Mouse (Mus musculus) ovary, adult 2 months (tissue): ENCODE results near the gene Ly6g6c. TPM values are rescaled to one million over a fixed set of nuclear protein-coding genes. Genes with fewer than 3 reads are reported as not detected.

Source experiments
- polyA plus RNA-seq: library from polyadenylated mRNA; depleted of rRNA; stranded (reverse); fragments of >200 nt; gene quantifications from 2 replicates; pipeline ENCODE4 v1.2.3, GENCODE M21; 2012; rRNA removed

Ly6g6c gene
- not detected in 2 replicates for polyA plus RNA-seq

GRCm38 (mm10) chr17:35064951-35065947 is at the start of gene Ly6g6c:
Ly6g6c (plus strand) TSS chr17:35065388.

GRCm38 (mm10) chr17:35016376-35016775 is 48.8 kb upstream of the Ly6g6c start, which contains the start of gene Vwa7:
Vwa7 (plus strand) TSS chr17:35016579.

GRCm38 (mm10) chr17:35027277-35028068 is 37.7 kb upstream of the Ly6g6c start, which contains the start of gene Sapcd1:
Sapcd1 (minus strand) TSS chr17:35028016.

GRCm38 (mm10) chr17:35046681-35047455 is 18.3 kb upstream of the Ly6g6c start, which contains the start of gene Msh5:
Msh5 (minus strand) TSS chr17:35046745.

GRCm38 (mm10) chr17:35049561-35050016 is 15.6 kb upstream of the Ly6g6c start, which contains the start of gene Clic1:
Clic1 (plus strand) TSS chr17:35049966.

GRCm38 (mm10) chr17:35058911-35059892 is 6.0 kb upstream of the Ly6g6c start, which contains the start of gene Ddah2:
Ddah2 (plus strand) TSS chr17:35059035.

GRCm38 (mm10) chr17:35066084-35066483 is 896 bp downstream of the Ly6g6c start, which contains the start of gene Mpig6b:
Mpig6b (minus strand) TSS chr17:35066184.

GRCm38 (mm10) chr17:35076507-35077176 is 11.5 kb downstream of the Ly6g6c start, which contains the start of gene Ly6g6e:
Ly6g6e (plus strand) TSS chr17:35076902.

GRCm38 (mm10) chr17:35077786-35078233 is 12.6 kb downstream of the Ly6g6c start, which contains the start of gene Ly6g6d:
Ly6g6d (minus strand) TSS chr17:35078065.

GRCm38 (mm10) chr17:35085208-35085865 is 20.1 kb downstream of the Ly6g6c start, which contains the start of gene Ly6g6f:
Ly6g6f (minus strand) TSS chr17:35085610.

GRCm38 (mm10) chr17:35088825-35089644 is 23.8 kb downstream of the Ly6g6c start, which contains the start of gene Abhd16a:
Abhd16a (plus strand) TSS chr17:35089263.

GRCm38 (mm10) chr17:35108097-35108496 is 42.9 kb downstream of the Ly6g6c start, which contains the start of gene Ly6g5c:
Ly6g5c (plus strand) TSS chr17:35108279.

GRCm38 (mm10) chr17:35115046-35116019 is 50.1 kb downstream of the Ly6g6c start, which contains the start of gene Ly6g5b:
Ly6g5b (minus strand) TSS chr17:35115428.

